Mouse (Mus musculus) right cerebral cortex, postnatal 4 days (tissue): ENCODE data around the gene Scarb1.

Experiments used
- DNase-seq: peaks from one replicate; pipeline ENCODE4 v3.0.0-alpha.2; 2022

Gene Scarb1

GRCm38 (mm10) chr5:125363894-125364293, 23.0 kb upstream of the Scarb1 start:
- DNase-seq: no peak

- no peak for DNase-seq
Observed at GRCm38 (mm10) chr5:125360981-125361510, 20.2 kb upstream of the Scarb1 start.

- DNase-seq: peak; percentile 22
Observed at GRCm38 (mm10) chr5:125360566-125360965, 19.7 kb upstream of the Scarb1 start.

DNA sequence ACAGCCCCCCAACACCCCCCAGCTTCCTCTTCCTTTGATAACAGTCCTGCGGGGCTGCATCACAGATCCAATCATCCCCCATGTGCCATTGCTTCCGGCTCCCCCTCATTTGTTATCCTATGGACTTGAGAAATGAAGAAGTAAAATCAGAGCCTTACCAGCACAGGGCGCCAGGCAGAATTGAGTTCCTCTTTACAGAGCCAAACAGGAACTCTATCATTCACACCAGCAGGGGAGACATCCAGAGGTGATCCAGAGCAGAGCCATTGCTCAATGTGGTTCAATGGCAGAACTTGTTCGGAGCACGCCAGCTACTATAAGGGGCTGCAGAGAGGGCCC, 17.3 kb upstream of the Scarb1 start:
- no peak for DNase-seq

DNA sequence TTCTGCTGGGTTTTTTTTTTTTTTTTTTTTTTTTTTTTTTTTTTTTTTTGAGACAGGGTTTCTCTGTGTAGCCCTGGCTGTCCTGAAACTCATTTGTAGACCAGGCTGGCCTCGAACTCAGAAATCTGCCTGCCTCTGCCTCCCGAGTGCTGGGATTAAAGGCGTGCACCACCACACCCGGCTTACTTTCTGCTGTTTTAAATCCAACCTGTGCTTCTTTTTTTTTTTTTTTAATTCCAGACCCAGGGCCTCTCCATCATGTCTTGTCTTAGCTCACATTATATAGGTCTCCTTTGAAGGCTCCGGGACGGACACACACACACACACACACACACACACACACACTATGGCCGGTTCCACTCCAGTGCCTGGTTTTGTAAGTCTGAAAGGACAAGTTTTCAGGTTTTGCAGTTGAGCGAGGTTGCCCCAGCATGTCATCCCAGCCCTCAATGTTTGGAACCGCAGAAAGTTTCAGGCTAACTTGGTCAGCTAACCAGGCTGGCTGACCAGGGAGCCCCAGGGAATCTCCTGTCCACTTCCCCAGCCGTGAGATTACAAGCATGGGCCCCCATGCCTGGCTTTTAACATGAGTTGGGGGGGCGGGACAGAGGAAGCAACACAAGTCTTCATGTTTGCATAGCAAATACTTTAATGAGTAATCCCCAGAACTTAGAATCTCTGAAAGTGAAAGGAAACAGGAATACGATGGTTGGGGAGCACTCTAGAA, 16.8 kb upstream of the Scarb1 start:
- DNase-seq: no peak

DNA sequence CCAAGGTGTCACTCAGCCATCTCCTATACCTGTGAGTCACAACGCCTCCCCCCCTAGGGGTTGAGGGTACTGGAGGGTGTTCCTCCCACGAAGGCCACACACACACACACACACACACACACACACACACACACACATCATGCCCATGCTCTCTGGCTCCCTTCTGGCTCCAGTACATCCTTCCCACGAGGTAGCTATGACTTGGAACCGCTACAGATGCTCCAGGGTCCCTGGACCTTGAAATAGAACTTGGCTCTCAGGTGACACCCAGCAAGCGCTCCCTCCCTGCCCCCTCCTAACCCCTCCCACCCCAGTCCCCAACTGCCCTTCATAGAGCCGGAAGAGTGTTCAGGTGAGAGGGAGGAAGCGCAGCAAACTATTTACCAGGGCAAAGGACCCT, 14.8 kb upstream of the Scarb1 start:
- DNase-seq: no peak

DNA sequence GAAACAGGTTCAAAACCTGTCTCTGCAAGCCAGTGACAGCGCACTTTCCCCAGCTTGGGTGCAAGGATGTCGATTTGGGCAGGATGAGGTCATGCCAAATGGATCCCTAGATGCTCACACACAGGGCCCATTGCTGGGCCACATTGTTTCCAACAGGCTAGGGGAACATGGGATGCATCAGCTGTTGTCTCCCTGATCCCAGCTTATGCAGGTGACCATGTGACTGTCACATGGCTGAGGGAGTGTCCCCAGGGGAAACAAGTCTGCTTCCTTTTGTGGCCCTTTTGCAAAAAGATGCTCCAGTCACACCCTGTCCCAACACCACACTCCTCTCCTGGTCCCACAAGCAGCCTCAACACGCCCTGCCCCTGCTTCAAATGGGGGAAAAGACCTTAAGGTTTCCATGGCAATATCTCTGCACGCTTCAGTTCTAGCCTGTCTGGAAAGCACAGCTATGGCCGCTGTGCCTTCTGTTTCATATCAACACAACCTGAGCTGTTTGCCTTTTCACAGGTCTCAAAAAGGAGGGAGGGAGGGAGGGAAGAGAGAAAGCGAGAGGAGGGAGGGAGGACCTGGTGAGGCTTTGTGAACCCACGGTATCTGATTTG, 14.1 kb upstream of the Scarb1 start:
- DNase-seq: no peak

- DNase-seq: no peak
Observed at GRCm38 (mm10) chr5:125352781-125353294, 11.9 kb upstream of the Scarb1 start.

- DNase-seq: no peak
Observed at GRCm38 (mm10) chr5:125351939-125352338, 11.0 kb upstream of the Scarb1 start.

GRCm38 (mm10) chr5:125351057-125351456, 10.2 kb upstream of the Scarb1 start:
- DNase-seq: no peak

DNA sequence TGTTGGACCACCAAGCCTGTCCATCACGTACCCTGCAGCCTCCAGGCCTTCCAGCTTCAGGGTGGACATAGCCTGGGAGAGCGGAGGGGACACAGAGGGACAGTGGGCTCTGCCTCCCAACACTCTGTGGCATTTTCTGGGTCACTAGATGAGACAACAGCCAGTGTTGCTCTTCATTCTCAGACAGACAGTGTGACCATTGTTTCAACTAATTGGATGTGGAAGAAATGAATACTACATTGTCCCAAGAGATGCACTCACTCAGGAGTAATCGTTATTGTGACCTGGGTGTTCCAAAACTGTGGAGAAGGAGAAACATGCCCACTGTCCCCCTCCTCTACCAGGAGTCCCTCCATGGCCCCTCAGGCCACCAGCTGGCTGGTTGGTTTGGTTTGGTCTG, 8.5 kb upstream of the Scarb1 start:
- no peak for DNase-seq

- peak; percentile 52 for DNase-seq
Observed at GRCm38 (mm10) chr5:125348487-125348886, 7.6 kb upstream of the Scarb1 start.

GRCm38 (mm10) chr5:125348067-125348466, 7.2 kb upstream of the Scarb1 start:
- DNase-seq: no peak

GRCm38 (mm10) chr5:125344296-125344695, 3.4 kb upstream of the Scarb1 start:
- no peak for DNase-seq

- no peak for DNase-seq
Observed at GRCm38 (mm10) chr5:125341459-125342090, 681 bp upstream of the Scarb1 start.

DNA sequence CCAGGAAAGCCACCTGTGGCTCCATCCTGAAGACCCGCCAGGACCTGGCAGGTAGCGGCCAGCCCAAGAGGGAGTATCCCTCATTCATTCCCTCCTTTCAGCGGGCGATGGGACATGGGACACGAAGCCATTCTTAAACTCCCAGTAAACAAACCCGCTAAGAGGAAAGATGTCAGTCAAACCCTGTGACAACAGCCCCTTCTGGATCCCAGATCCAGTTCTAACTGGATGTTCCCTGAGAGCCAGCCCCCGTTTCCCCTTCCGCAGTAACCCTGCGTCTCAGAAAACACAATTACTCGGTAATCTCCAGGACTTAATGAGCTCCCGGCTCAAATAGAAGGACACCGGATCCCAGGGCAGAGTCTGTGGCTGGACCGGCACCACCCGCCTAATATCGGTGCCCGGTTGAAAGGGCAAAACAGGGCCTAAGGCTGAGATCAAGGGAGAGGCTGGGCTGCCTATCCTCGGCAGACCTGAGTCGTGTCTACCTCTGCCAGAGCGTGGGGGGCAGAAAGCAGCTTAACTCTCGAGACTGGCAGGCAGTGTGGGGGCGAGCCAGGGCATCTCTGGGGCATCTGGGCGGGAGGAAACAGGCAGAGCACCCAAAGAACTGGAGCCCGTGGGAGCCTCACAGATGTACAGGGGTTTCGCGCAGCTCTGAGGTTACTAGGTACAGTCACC, 903 bp downstream of the Scarb1 start:
- DNase-seq: no peak

GRCm38 (mm10) chr5:125339108-125339751, 1.7 kb downstream of the Scarb1 start:
- peak; percentile 42 for DNase-seq

DNA sequence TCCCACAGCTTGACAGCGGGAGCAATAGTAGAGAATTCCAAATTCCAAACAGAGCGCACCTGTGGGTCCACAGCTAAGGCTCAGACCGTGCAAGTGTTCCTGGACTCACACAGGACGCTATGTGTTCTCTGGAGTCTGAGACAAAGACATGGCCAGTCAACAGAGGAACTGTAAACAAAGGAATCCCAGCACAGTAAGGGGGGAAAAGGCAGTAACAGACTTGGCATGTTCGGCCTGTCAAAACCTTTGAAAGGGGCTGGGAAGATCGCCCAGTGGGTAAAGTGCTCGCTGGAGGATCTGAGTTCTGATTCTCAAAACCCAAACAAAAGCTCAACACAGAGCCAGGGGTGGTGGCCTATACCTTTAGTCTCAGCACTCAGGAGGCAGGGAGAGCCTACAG, 3.4 kb downstream of the Scarb1 start:
- DNase-seq: no peak

DNA sequence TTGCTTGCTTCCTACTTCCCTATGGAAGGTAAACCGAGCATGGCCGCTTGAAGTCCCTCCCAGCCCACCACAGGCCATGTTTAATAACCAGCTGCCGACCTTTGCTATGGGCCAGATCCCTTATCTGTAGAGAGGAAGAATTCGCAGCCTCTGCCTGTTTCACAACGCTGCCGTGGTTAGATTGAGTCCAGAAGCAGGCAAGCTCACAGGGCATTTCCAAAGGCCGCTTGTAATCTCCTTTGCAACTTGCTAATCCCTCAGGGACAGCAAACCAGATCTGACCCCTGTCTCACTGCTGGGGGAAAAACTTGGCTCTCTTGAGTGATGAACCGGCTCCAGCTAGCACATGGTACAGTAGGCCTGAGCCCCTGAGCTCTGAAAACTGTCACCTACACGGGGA, 3.9 kb downstream of the Scarb1 start:
- DNase-seq: no peak

- no peak for DNase-seq
Observed at GRCm38 (mm10) chr5:125333009-125333408, 7.9 kb downstream of the Scarb1 start.

GRCm38 (mm10) chr5:125332333-125332732, 8.6 kb downstream of the Scarb1 start:
- no peak for DNase-seq

- DNase-seq: no peak
Observed at GRCm38 (mm10) chr5:125331811-125332210, 9.1 kb downstream of the Scarb1 start.

GRCm38 (mm10) chr5:125331094-125331493, 9.8 kb downstream of the Scarb1 start:
- DNase-seq: no peak
